Mouse (Mus musculus): ENCODE measurements at regions not wholly inside any gene's neighbourhood (a gene's known extent, or its start where the extent isn't known, plus 50 kb on each side); places are given as distances from the start of the nearest gene placed in this dataset.

DNA sequence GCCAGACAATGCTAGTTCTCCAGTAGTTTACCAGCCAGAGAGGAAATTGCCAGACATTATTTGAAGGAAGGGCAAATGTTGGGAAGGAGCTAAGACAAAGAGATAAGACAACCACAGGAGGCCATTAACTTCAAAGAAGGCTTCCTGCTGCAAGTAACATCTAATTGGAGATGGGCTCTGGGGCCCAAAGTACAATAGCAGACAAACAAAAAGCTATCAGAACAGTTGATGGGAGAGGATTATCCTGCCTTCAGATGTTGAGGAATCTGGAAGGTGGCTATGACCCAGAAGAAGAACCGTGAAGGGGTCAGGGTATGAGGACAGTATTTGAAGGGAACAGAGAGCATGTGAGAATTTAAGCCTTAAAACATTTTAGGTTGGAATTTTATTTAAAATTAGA lies 100.2 kb upstream of the Cited2 start:
- Histone ChIP-seq H3K4me3 (ENCODE audit: low read length) (no peak overlapping the region), H3K27me3 (ENCODE audit: control insufficient read depth, insufficient read depth, low read length) (no peaks in the 10 kb centered on the region), H3K9ac (ENCODE audit: low read length) (no peak overlapping the region), H3K27ac (ENCODE audit: low read length) (no peak overlapping the region), H3K4me2 (ENCODE audit: low read depth, low read length) (no peak overlapping the region), H3K4me1 (ENCODE audit: control insufficient read depth, insufficient read depth, low read length) (no peaks in the 10 kb centered on the region), H3K36me3 (ENCODE audit: control insufficient read depth, insufficient read depth) (no peaks in the 10 kb centered on the region), H3K9me3 (replicated peaks; ENCODE audit: control insufficient read depth, low read length) (no peaks in the 10 kb centered on the region)
- WGBS = 53% methylated on average over 1 of the region's 1 CpGs
- ATAC-seq (replicated peaks; ENCODE audit: extremely low read depth, insufficient read depth, low FRiP score) = no peak

GRCm38 (mm10) chr10:17629709-17630108 lies 93.3 kb upstream of the Cited2 start:
- H3K27ac ChIP-seq (ENCODE audit: low read length) = no peak overlapping the region
- H3K9ac ChIP-seq (ENCODE audit: low read length) = no peak overlapping the region
- H3K4me1 ChIP-seq (ENCODE audit: control insufficient read depth, insufficient read depth, low read length) = no peaks in the 10 kb centered on the region
- no peaks in the 10 kb centered on the region for H3K36me3 ChIP-seq (ENCODE audit: control insufficient read depth, insufficient read depth)
- no peak overlapping the region for H3K4me2 ChIP-seq (ENCODE audit: low read depth, low read length)
- H3K9me3 ChIP-seq (replicated peaks; ENCODE audit: control insufficient read depth, low read length) = no peaks in the 10 kb centered on the region
- no peak for ATAC-seq (replicated peaks; ENCODE audit: extremely low read depth, insufficient read depth, low FRiP score)
- WGBS = 61% methylated on average over 3 of the region's 3 CpGs
- H3K27me3 ChIP-seq (ENCODE audit: control insufficient read depth, insufficient read depth, low read length) = no peaks in the 10 kb centered on the region
- no peak overlapping the region for H3K4me3 ChIP-seq (ENCODE audit: low read length)

DNA sequence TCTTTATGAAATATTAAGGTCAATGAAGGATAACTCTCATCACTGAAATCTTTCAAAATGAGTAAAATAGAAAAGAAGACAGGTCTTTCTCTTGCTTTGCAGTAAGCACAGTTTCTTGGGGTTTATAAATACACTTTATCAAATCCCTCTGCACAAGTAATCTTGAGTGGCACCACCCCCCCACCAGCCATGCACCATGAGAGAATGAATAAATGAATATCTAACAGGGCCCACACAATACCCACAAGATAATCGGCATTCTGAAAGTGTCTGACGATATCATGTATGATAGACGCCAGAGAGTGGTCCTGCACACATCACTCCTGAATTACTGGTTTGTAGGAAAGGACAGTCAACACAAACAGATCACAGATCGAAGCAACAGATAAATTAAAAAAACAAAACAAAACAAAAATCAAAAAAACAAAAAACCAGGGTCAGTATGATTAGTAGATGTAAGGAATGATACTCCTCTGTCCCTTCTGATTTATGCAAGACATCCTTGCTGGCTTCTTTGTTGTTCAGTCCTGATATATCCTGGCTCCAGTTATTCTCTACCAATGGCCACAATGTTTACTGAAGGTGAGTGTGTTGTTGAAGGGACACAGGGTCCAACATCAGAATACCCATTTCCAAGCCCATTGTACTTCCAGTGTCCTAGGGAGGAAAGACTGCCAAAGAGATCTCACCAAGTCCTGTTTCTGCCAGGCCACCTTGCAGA lies 92.0 kb upstream of the Cited2 start:
- no peak overlapping the region for H3K4me2 ChIP-seq (ENCODE audit: low read depth, low read length)
- H3K4me3 ChIP-seq (ENCODE audit: low read length) = no peak overlapping the region
- H3K9me3 ChIP-seq (replicated peaks; ENCODE audit: control insufficient read depth, low read length) = no peaks in the 10 kb centered on the region
- H3K27ac ChIP-seq (ENCODE audit: low read length) = no peak overlapping the region
- no peak overlapping the region for H3K9ac ChIP-seq (ENCODE audit: low read length)
- no peak for ATAC-seq (replicated peaks; ENCODE audit: extremely low read depth, insufficient read depth, low FRiP score)
- WGBS = 82% methylated on average over 4 of the region's 4 CpGs
- no peaks in the 10 kb centered on the region for H3K36me3 ChIP-seq (ENCODE audit: control insufficient read depth, insufficient read depth)
- H3K27me3 ChIP-seq (ENCODE audit: control insufficient read depth, insufficient read depth, low read length) = no peaks in the 10 kb centered on the region
- H3K4me1 ChIP-seq (ENCODE audit: control insufficient read depth, insufficient read depth, low read length) = no peaks in the 10 kb centered on the region

DNA sequence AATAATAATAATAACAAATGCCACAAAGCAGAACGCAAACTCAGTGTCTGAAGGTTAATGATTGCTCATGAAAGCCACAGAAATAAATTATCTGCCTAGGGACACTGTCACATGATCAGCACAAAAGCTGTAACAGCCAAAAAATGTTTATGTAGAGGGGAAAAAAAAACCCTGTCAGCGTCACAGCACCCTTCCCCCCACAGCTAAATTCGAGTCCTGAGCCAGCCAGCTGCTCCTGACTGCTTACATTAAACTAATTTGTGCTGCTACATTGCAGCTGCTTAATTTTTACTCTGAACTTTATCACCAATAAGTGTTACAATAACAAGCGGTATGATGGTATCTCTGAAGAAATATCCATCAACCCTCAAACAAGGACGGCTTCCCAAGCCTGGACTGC lies 91.2 kb upstream of the Cited2 start:
- no peaks in the 10 kb centered on the region for H3K27me3 ChIP-seq (ENCODE audit: control insufficient read depth, insufficient read depth, low read length)
- no peaks in the 10 kb centered on the region for H3K36me3 ChIP-seq (ENCODE audit: control insufficient read depth, insufficient read depth)
- H3K9me3 ChIP-seq (replicated peaks; ENCODE audit: control insufficient read depth, low read length) = no peaks in the 10 kb centered on the region
- no peak overlapping the region for H3K9ac ChIP-seq (ENCODE audit: low read length)
- ATAC-seq (replicated peaks; ENCODE audit: extremely low read depth, insufficient read depth, low FRiP score) = no peak
- no peak overlapping the region for H3K4me3 ChIP-seq (ENCODE audit: low read length)
- 43% methylated on average over 5 of the region's 5 CpGs for whole genome bisulfite sequencing
- H3K27ac ChIP-seq (ENCODE audit: low read length) = no peak overlapping the region
- H3K4me1 ChIP-seq (ENCODE audit: control insufficient read depth, insufficient read depth, low read length) = no peaks in the 10 kb centered on the region
- no peak overlapping the region for H3K4me2 ChIP-seq (ENCODE audit: low read depth, low read length)

- Histone ChIP-seq H3K4me2 (ENCODE audit: low read depth, low read length) (no peak overlapping the region), H3K4me3 (ENCODE audit: low read length) (no peak overlapping the region), H3K4me1 (ENCODE audit: control insufficient read depth, insufficient read depth, low read length) (no peaks in the 10 kb centered on the region), H3K9me3 (replicated peaks; ENCODE audit: control insufficient read depth, low read length) (no peaks in the 10 kb centered on the region), H3K27ac (ENCODE audit: low read length) (no peak overlapping the region), H3K9ac (ENCODE audit: low read length) (no peak overlapping the region), H3K36me3 (ENCODE audit: control insufficient read depth, insufficient read depth) (no peaks in the 10 kb centered on the region), H3K27me3 (ENCODE audit: control insufficient read depth, insufficient read depth, low read length) (no peaks in the 10 kb centered on the region)
- ATAC-seq (replicated peaks; ENCODE audit: extremely low read depth, insufficient read depth, low FRiP score) = no peak
- 79% methylated on average over 12 of the region's 12 CpGs for WGBS
These were observed 89.9 kb upstream of the Cited2 start for GRCm38 (mm10) chr10:17632959-17633674.

GRCm38 (mm10) chr10:17645363-17645762 lies 77.7 kb upstream of the Cited2 start:
- H3K4me2 ChIP-seq (ENCODE audit: low read depth, low read length) = no peak overlapping the region
- H3K27me3 ChIP-seq (ENCODE audit: control insufficient read depth, insufficient read depth, low read length) = no peaks in the 10 kb centered on the region
- no peaks in the 10 kb centered on the region for H3K36me3 ChIP-seq (ENCODE audit: control insufficient read depth, insufficient read depth)
- H3K27ac ChIP-seq (ENCODE audit: low read length) = no peak overlapping the region
- H3K9ac ChIP-seq (ENCODE audit: low read length) = no peak overlapping the region
- 68% methylated on average over 5 of the region's 5 CpGs for WGBS
- peaks cover 2% of the 10 kb centered on the region; the same call in 1 of the 2 replicates for H3K4me1 ChIP-seq (ENCODE audit: control insufficient read depth, insufficient read depth, low read length)
- no peak overlapping the region for H3K4me3 ChIP-seq (ENCODE audit: low read length)
- no peaks in the 10 kb centered on the region for H3K9me3 ChIP-seq (replicated peaks; ENCODE audit: control insufficient read depth, low read length)
- ATAC-seq (replicated peaks; ENCODE audit: extremely low read depth, insufficient read depth, low FRiP score) = no peak

GRCm38 (mm10) chr10:17646391-17646790 lies 76.6 kb upstream of the Cited2 start:
- no peak for ATAC-seq (replicated peaks; ENCODE audit: extremely low read depth, insufficient read depth, low FRiP score)
- Histone ChIP-seq H3K9ac (ENCODE audit: low read length) (no peak overlapping the region), H3K27ac (ENCODE audit: low read length) (no peak overlapping the region), H3K4me3 (ENCODE audit: low read length) (no peak overlapping the region), H3K4me1 (ENCODE audit: control insufficient read depth, insufficient read depth, low read length) (peaks cover 2% of the 10 kb centered on the region; the same call in 1 of the 2 replicates), H3K9me3 (replicated peaks; ENCODE audit: control insufficient read depth, low read length) (no peaks in the 10 kb centered on the region), H3K4me2 (ENCODE audit: low read depth, low read length) (no peak overlapping the region), H3K36me3 (ENCODE audit: control insufficient read depth, insufficient read depth) (no peaks in the 10 kb centered on the region), H3K27me3 (ENCODE audit: control insufficient read depth, insufficient read depth, low read length) (no peaks in the 10 kb centered on the region)
- 92% methylated on average over 4 of the region's 4 CpGs for WGBS

DNA sequence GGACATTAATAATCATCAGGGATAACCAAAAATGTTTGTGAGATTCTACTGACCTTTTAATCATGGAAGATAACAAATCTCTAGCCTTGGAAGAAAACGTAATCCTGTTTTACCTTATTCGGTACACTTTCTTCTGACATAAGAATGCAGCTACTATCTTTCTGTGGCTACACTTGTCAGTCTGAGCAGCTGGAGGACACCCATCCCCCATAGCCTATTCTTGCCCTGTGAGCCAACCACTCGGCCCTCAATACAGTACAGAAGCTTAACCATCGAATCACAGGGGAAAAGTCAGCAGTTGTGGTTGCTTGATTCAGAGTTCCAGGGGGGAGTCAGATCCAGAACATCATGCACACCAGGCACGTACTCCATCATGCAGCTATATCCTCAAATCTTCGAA lies 74.9 kb upstream of the Cited2 start:
- Histone ChIP-seq H3K4me1 (ENCODE audit: control insufficient read depth, insufficient read depth, low read length) (peaks cover 4% of the 10 kb centered on the region), H3K9me3 (replicated peaks; ENCODE audit: control insufficient read depth, low read length) (no peaks in the 10 kb centered on the region), H3K27ac (ENCODE audit: low read length) (no peak overlapping the region), H3K9ac (ENCODE audit: low read length) (no peak overlapping the region), H3K4me3 (ENCODE audit: low read length) (no peak overlapping the region), H3K4me2 (ENCODE audit: low read depth, low read length) (no peak overlapping the region), H3K36me3 (ENCODE audit: control insufficient read depth, insufficient read depth) (no peaks in the 10 kb centered on the region), H3K27me3 (ENCODE audit: control insufficient read depth, insufficient read depth, low read length) (no peaks in the 10 kb centered on the region)
- ATAC-seq (replicated peaks; ENCODE audit: extremely low read depth, insufficient read depth, low FRiP score) = no peak
- 43% methylated on average over 6 of the region's 6 CpGs for WGBS

DNA sequence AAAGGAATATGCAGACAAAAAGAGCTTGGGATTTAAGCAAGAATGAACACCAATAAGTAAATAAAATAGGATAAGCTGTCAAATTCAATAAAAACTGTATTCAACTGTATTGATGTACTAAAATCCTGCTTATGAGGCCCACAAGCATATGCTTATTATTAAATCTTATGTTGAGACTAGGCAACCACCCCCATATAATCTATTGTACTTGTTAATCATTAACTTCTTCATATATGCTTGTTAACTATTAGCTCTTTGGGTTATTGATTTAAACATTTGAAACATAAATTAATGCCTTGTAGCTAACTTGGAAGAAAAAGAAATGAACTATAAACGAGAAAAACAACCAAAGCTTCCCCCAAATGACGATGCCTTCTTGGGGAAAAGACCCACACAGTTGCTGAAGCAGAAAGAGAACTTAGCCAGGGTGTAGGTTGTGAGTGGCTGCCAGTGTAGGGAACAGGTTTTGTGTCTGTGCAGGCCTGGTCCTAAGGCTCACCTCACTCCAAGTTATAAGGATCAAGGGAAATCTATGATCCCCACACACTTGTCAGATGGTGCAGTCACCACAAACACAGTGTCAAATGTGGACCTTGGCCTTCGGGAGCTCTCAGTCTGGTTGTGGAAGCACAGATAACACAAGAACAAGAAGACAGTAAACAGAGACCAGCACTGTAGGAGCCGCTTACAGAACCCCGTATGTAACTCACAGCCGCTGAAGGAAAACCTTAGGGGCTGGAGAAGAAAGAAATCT lies 71.8 kb upstream of the Cited2 start:
- no peak for ATAC-seq (replicated peaks; ENCODE audit: extremely low read depth, insufficient read depth, low FRiP score)
- no peaks in the 10 kb centered on the region for H3K9me3 ChIP-seq (replicated peaks; ENCODE audit: control insufficient read depth, low read length)
- H3K4me1 ChIP-seq (ENCODE audit: control insufficient read depth, insufficient read depth, low read length) = peaks cover 14% of the 10 kb centered on the region

More for the DNA sequence above, 71.8 kb upstream of the Cited2 start:
- H3K27me3 ChIP-seq (ENCODE audit: control insufficient read depth, insufficient read depth, low read length) = no peaks in the 10 kb centered on the region
- H3K4me2 ChIP-seq (ENCODE audit: low read depth, low read length) = no peak overlapping the region
- H3K36me3 ChIP-seq (ENCODE audit: control insufficient read depth, insufficient read depth) = no peaks in the 10 kb centered on the region
- WGBS = 71% methylated on average over 6 of the region's 6 CpGs
- H3K9ac ChIP-seq (ENCODE audit: low read length) = no peak overlapping the region
- no peak overlapping the region for H3K27ac ChIP-seq (ENCODE audit: low read length)
- no peak overlapping the region for H3K4me3 ChIP-seq (ENCODE audit: low read length)
